Mouse (Mus musculus) T-helper 1 cell (primary cell): ENCODE measurements around the gene Tubgcp4.
"Not testable (repeated sequence)": the region's sequence is repeated elsewhere in the genome, so short reads cannot be mapped to it uniquely, and the experiment has no call there.

ENCODE experiments used
- in situ Hi-C: fragments of 300-600 bp; cut with MboI, MseI; formaldehyde crosslinking; loops from one replicate; pipeline ENCODE4 v1.15.1; 2025; ENCODE audit warnings: high pct_unique_total_duplicates

Tubgcp4 gene

DNA sequence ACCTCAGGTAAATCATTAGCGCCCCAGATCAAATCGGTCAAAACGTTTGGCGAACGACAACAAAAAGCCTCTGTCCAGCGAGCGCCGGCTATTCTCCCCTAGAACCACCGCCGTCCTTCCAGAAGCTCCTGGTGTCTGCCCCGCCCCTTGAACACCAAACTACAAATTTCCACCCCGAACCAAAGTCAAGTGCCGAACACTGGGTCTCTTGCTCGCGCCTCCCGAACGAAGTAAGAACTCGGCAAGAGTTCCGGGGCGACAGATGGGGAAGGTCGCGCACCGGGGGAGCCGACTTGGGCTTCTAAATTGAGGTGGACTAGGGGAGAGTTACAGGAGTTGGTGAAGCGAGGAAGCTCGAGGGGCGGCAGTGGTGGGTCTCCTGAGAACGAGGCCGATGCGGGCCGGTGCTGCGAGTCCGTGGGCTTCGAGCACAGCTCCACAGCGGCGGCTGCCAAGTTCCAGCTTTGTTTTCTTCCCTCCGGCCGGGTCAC, at the start of gene Tubgcp4:
Gene Tubgcp4, plus strand, starts transcription at position 174 of the 491 bp plus-strand sequence.
- in situ Hi-C loops = no loop called here

DNA sequence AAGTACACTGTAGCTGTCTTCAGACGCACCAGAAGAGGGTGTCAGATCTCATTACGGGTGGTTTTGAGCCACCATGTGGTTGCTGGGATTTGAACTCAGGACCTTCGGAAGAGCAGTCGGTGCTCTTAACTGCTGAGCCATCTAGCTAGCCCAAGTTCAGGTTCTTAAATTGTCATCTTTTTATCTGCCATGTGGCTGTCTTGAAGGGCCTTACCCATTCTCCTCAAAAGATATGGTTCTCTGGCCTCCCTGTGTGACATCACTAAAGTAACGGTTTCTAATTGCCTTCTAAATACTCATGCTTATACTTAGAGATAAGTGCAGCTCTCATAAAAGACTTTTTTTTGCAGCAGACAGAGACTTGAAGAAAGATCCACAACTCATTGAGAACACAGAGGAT, 44.2 kb upstream of the Tubgcp4 start:
- in situ Hi-C loops = not testable (repeated sequence)

DNA sequence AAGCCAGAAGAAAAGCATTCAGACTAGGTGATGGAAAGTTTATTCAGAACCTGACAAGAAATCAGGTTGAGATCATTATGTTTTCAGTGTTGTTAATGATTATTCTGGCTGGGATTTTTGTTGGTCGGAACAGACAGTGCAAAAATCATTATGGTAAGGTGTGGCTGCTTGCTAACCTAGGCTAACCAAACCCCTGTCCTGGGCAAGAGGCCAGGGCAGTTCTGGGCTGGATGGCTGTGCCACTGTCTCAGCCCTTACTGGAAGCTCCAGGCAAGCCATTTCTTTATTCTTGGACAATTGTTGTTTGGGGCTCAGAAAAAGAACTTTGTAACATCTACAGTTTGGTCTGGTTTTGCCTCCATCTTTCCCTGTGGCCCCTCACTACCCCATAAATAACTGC, 42.9 kb upstream of the Tubgcp4 start:
- in situ Hi-C loops = no loop called here

GRCm38 (mm10) chr2:121128865-121129620, 41.4 kb upstream of the Tubgcp4 start:
- in situ Hi-C loops = no loop called here

DNA sequence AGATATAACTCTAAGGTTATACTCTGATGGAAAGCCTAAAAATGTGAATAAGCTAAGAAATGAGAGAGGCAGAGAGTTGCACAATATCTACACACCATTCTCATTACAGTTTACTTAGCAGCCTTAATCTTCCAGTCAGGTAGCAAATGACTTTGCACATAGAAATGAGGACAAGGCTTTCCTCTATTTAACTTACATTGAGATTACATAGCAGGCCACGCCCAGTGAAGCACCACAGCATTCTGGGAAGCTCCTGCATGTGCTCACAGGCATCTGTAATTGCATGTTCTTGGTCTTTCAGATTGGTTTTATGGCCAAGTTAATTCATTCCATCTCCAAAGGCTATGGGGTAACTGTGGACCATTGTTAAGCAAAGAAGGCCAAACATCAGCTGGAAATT, 37.6 kb upstream of the Tubgcp4 start:
- in situ Hi-C loops = no loop called here

- in situ Hi-C loops = no loop called here
These were observed 33.1 kb upstream of the Tubgcp4 start for GRCm38 (mm10) chr2:121137371-121137770.

DNA sequence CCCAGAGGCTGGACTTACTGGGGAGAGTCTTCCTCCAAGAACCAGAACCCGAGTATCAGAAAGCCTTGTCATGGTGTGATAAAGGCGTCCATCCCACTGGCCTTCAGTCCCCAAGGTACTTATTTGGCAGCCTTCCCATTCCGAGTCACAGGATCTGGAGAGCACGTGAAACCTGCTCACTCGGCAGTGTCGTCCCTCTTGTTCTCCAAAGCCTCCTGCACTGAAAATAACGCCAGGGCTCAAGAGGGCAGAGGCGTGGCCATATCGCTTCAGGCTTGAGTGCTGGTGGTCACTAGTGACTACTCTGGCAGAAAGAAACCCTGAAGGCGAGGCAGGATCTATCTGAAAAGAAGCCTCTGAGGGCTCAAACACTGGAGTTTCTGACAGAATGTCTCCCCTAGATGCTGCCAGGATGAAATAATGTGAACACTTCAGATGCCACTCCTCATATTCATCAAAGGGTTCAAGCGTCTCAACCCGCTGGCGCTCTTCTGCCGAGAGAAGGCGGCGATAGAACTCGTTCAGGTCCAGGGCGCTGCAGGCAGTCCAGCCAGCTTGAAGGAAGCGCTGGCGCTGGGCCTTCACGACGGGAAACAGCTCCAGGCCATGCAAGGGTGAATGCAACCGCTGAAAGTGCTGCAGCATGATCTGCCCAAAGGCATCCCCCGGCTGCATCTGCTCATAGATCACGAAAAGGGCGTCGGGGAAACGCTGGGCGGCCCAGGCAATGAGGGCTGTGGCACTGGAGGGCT, 31.0 kb upstream of the Tubgcp4 start:
- in situ Hi-C loops = no loop called here

DNA sequence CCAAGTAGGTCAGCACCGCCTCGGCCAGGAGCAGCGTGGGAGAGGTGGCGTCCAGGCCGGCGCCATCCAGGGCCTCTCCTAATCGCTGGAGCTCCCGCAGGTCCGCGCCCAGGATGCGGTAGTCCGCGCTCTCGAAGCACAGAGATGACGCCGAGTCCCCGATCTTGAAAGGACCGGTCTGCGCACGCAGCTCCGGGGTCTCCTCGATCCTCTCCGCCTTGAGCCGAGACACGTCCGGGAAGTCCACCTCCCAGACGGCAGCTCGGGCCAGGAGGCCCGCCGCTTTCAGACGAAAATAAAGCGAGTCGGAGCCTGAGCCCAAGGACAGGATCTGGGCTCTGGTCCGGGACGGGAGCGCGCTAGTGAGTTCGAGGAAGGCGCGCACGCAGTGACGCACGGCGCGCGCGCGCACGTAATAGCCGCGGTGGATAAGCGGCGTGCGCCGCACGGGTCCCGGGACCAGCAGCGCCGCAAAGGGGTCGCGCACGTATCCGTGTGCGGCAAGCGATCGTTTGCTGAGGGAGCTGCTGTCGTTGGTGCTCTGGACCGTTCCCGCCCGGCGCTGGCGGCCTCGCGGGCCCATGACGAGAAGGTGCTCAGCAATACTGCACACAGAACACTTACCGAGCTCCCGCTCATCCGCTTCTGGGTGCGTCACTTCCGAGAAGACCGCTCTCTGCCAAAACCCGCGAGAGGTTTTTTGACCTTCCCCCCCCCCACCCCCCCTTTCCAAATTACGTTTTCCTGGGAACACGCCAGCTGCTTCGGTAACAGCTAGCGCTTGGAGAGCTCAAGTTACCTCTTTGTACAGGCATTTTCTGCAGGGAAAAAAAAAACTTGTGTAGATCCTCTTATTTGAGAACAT, 30.2 kb upstream of the Tubgcp4 start, which contains the start of the genes Adal and Lcmt2:
Gene Adal, plus strand, starts transcription at position 411 of the 865 bp plus-strand sequence.
Gene Lcmt2, minus strand, starts transcription at position 636 of the 865 bp plus-strand sequence.
- in situ Hi-C loops = no loop called here

- in situ Hi-C loops = no loop called here
These were observed 29.0 kb upstream of the Tubgcp4 start for GRCm38 (mm10) chr2:121141216-121142035.

DNA sequence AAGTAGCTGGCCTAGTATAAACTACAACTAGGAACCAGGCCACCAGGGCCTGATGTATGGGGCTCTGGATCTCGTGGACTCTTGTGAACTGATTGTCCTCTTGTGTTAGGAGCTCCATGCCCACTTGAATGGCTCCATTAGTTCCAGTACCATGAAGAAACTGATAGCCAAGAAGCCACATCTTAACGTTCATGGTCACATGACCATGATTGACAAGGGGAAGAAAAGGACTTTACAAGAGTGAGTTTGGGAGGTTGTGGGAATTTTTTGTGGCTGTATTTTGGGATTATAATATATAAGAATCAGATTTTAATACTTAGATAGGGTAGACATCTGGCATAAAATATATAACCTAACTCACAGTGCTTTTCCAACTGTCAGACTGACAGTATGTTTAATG, 28.0 kb upstream of the Tubgcp4 start:
- in situ Hi-C loops = no loop called here

DNA sequence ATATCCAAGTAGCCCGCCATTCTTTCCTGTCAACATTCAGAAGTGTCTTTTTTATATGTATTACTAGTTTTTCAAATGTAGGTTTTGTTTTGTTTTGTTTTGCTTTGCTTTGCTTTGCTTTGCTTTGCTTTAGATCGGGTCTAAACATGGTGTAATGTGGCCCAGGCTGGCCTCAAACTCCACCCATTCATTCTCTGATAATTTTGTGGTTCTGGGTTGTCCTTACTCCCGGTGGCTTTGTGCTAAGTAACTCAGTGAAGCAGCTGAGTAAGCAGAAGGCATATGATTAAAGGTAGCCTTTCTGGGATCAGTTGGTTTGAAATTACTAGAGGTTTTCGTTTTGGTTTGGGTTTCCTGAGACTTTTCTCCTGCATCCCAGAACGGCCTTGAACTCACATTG, 20.8 kb upstream of the Tubgcp4 start:
- in situ Hi-C loops = no loop called here

DNA sequence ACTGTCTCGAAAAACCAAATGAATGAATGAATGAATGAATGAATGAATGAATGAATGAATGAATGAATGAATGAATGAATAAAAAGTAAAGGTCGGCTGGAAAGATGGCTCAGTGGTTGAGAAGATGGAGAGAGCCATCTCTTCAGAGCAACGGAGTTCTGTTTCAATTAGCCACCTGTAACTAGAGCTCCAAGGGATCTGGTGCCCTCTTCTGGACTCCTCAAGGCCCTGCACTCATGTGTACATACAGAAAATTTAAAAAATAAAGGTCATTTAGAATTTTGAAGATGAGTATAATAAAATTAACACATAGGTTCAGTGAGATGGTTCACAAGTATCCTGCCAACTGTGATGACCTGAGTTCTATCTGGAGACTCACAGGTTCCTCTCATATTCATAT, 17.4 kb upstream of the Tubgcp4 start:
- in situ Hi-C loops = no loop called here

DNA sequence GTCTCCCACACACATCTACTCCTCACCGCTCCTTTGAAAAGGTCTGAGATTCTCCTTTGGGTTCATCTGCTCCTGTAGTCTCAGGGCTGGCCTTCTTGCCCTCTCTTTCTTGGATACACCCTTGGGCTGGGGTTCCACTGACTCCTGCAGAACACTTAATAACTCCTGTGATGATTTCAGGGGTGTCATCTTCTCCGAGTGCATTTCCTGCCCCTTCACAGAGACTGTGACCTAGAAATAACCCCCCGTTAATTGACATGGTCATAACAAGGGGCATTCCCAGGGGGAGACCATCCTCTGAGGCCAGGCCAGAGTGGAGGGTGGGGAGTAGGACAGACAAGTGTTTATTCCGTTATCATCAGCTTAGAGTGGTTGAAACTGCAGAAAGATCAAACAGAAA, 1.3 kb upstream of the Tubgcp4 start:
- in situ Hi-C loops = no loop called here

DNA sequence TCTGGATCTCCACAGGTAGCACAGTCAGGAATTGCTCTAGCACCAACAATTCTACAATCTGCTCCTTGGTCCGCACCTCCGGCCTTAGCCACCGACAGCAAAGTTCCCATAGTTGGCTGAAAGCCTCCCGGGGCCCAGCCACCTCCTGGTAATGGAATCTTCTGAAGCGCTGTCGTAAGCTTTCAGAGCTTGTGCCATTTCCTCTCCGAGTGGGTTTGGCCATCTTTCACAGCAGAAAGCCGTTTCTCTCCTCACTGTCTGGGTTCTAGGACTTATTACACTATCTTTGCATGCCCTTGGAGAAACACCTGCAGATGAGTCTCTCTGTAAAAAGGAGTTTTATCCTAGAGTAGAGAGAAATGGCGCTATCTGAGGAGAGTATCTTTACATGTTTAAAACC, 552 bp upstream of the Tubgcp4 start:
- in situ Hi-C loops = no loop called here

DNA sequence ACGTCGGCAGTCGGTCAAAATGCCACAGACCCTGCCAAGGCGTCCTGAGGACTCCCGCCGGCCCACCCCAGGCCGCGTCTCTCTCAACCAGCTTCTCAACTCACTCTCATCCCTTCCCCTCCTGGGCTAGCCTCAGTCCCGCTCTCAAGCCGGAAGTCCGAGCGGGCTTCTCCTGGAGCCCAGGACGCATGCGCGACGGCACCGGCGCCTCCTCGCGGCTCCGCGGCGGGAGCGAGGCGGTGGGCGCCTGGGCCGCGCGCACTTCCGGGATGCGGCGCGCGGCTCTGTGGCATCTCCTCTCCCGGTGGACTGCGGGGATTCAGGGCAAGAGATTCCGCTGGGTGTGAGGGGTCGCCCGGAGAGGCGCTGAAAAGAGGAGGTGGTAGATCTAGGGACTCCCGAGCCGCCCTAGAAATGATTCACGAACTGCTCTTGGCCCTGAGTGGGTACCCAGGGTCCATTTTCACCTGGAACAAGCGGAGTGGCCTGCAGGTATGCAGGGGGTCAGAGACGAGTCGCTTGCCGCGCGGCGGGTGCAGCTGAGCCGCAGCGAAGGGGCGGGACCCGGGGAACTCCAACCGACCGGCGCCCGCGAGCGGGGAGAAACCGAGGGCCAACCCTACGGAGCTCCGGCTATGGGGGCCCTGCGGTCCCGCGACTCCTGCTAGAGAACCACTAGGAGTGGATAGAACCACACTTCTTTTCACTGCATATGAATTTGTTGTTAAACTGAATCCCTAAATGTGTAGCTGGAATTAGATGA, 707 bp downstream of the Tubgcp4 start, which contains the start of gene Zscan29:
Gene Zscan29, minus strand, starts transcription at position 146 of the 763 bp plus-strand sequence.
- in situ Hi-C loops = no loop called here

- in situ Hi-C loops = no loop called here
These were observed 8.5 kb downstream of the Tubgcp4 start for GRCm38 (mm10) chr2:121178828-121179479.

GRCm38 (mm10) chr2:121183431-121183830, 13.0 kb downstream of the Tubgcp4 start:
- in situ Hi-C loops = no loop called here

DNA sequence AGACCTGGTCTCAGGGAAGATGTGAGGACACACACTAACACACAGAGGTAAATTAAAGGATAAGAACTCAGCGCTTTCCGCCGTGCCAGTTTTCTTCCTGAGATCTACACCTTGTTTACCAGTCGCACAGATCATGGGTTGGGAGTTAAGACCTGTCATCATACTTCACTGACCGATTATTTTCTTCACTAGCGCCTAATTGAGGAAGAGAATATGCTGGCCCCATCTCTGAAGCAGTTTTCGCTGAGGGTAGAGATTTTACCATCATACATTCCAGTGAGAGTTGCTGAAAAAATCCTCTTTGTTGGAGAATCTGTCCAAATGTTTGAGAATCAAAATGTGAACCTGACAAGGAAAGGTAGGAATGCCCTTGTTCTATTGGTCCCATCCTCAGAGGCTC, 13.7 kb downstream of the Tubgcp4 start:
- in situ Hi-C loops = no loop called here

- in situ Hi-C loops = no loop called here
These were observed 18.1 kb downstream of the Tubgcp4 start for GRCm38 (mm10) chr2:121188530-121188929.

DNA sequence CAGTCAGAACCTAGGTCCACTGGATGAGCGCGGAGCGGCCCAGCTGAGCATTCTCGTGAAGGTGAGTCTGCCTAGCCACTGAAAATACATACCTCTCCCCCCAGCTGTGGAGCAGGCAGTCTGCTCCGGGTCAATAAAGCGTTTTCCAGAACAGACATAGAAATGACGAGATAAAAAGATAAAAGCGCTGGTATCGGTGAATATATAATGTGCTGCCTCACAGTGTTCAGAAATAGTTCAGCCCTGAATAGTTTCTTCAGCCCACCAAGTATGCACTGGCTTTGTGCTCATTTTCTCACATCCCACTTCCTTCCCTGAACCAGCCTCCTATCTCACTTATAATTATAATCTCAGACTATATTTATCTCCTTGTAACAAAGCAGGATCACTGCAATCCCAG, 25.0 kb downstream of the Tubgcp4 start:
- in situ Hi-C loops = no loop called here
